Mouse (Mus musculus): ENCODE results near the gene Nfrkb. TPM values are rescaled to one million over a fixed set of nuclear protein-coding genes. Genes with fewer than 3 reads are reported as not detected.

Gene Nfrkb
- polyA plus RNA-seq, 1 experiment from 2014 or later, result 5.8 TPM

- Histone ChIP-seq H3K4me1 (replicated peaks) (no peaks in the 10 kb centered on the region), H3K9me3 (replicated peaks) (no peaks in the 10 kb centered on the region), H3K4me3 (replicated peaks) (no peak overlapping the region), H3K4me2 (no peak overlapping the region), H3K36me3 (no peaks in the 10 kb centered on the region), H3K27me3 (no peaks in the 10 kb centered on the region; the same call in 1 of the 2 replicates), H3K9ac (no peak overlapping the region), H3K27ac (no peak overlapping the region)
- ATAC-seq (ENCODE audit: low read depth) (no peak), DNase-seq (no peak)
- 63% methylated on average over 7 of the region's 7 CpGs for WGBS (ENCODE audit: insufficient replicate concordance)
Measured at GRCm38 (mm10) chr9:31449145-31449772, 63.3 kb downstream of the Nfrkb start.

GRCm38 (mm10) chr9:31452166-31452565, 66.2 kb downstream of the Nfrkb start:
- no peak for ATAC-seq (ENCODE audit: low read depth)
- no peaks in the 10 kb centered on the region; the same call in 1 of the 2 replicates for H3K27me3 ChIP-seq
- no peak overlapping the region for H3K9ac ChIP-seq
- H3K4me2 ChIP-seq, result no peak overlapping the region
- no peaks in the 10 kb centered on the region for H3K9me3 ChIP-seq (replicated peaks)
- no peaks in the 10 kb centered on the region for H3K36me3 ChIP-seq
- no peak for DNase-seq
- no peaks in the 10 kb centered on the region for H3K4me1 ChIP-seq (replicated peaks)
- 64% methylated on average over 10 of the region's 10 CpGs for WGBS (ENCODE audit: insufficient replicate concordance)
- no peak overlapping the region for H3K4me3 ChIP-seq (replicated peaks)
- no peak overlapping the region for H3K27ac ChIP-seq

- H3K4me2 ChIP-seq, result no peak overlapping the region
- H3K9me3 ChIP-seq (replicated peaks), result no peaks in the 10 kb centered on the region
- no peak overlapping the region for H3K27ac ChIP-seq
- WGBS (ENCODE audit: insufficient replicate concordance), result 24% methylated on average over 1 of the region's 1 CpGs
- H3K36me3 ChIP-seq, result no peaks in the 10 kb centered on the region
- no peak overlapping the region for H3K9ac ChIP-seq
- H3K4me1 ChIP-seq (replicated peaks), result no peaks in the 10 kb centered on the region
- no peaks in the 10 kb centered on the region; the same call in 1 of the 2 replicates for H3K27me3 ChIP-seq
- DNase-seq (no peak), ATAC-seq (ENCODE audit: low read depth) (no peak)
- H3K4me3 ChIP-seq (replicated peaks), result no peak overlapping the region
Measured at GRCm38 (mm10) chr9:31454356-31454755, 68.4 kb downstream of the Nfrkb start.

- Histone ChIP-seq H3K27me3 (peaks cover 34% of the 10 kb centered on the region), H3K4me2 (no peak overlapping the region), H3K9ac (no peak overlapping the region), H3K9me3 (replicated peaks) (no peaks in the 10 kb centered on the region), H3K36me3 (no peaks in the 10 kb centered on the region), H3K4me3 (replicated peaks) (no peak overlapping the region), H3K4me1 (replicated peaks) (no peaks in the 10 kb centered on the region), H3K27ac (no peak overlapping the region)
- 57% methylated on average over 9 of the region's 9 CpGs for WGBS (ENCODE audit: insufficient replicate concordance)
- no peak for ATAC-seq (ENCODE audit: low read depth)
- DNase-seq, result no peak
Measured at GRCm38 (mm10) chr9:31463190-31463589, 77.2 kb downstream of the Nfrkb start.

GRCm38 (mm10) chr9:31463692-31464474, 77.9 kb downstream of the Nfrkb start, which contains the start of gene Tmem45b:
Gene Tmem45b (minus strand): TSS chr9:31464462.
- H3K4me1 ChIP-seq (replicated peaks), result no peaks in the 10 kb centered on the region
- WGBS (ENCODE audit: insufficient replicate concordance), result 9% methylated on average over 33 of the region's 33 CpGs
- H3K9me3 ChIP-seq (replicated peaks), result no peaks in the 10 kb centered on the region
- H3K4me2 ChIP-seq, result no peak within 1 kb of the TSS
- no peak within 1 kb of the TSS for H3K4me3 ChIP-seq (replicated peaks)
- no peak for ATAC-seq (ENCODE audit: low read depth)
- H3K27ac ChIP-seq, result no peak within 1 kb of the TSS
- no peak within 1 kb of the TSS for H3K9ac ChIP-seq
- peaks cover 34% of the 10 kb centered on the region for H3K27me3 ChIP-seq
- H3K36me3 ChIP-seq, result no peaks in the 10 kb centered on the region
- no peak for DNase-seq

Other genes starting within 250 kb of the Nfrkb start
- 164 and 196 TPM in 2 replicates for gene Aplp2, start 174.4 kb upstream of the Nfrkb start, polyA plus RNA-seq (2015; fragmentation: Nextera tagmentation; extraction: Ambion mirVana)
- 2.4 and 3.0 TPM in 2 replicates for gene Prdm10, start 105.7 kb upstream of the Nfrkb start, polyA plus RNA-seq (2015; fragmentation: Nextera tagmentation; extraction: Ambion mirVana)
- 0.07 TPM in 1 of 2 replicates, not detected in the other for gene Tmem45b, start 78.3 kb downstream of the Nfrkb start, polyA plus RNA-seq (2015; fragmentation: Nextera tagmentation; extraction: Ambion mirVana)